26 mouse cellular contexts compared by ENCODE assay signal in the genomic region with DNA sequence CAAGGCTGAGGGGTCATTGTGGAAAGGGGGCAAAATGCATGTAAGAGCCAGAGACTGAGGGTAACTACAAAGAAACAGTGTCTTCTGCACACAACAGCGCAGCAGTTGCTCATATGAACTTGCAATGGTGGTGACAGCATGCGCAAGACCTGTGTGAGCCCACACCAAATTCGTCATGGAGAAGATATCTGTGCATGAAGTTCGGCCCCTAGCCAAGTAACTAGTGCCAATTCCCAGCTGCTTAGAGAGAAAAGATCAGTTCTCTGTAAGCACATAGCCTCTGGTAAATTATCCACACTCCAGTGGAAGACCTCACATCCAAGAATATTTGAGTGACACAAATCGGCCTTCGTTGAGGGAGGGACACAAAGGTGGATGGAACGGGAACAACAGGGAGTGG.
DNase-seq lines count a peak whose midpoint lies in the region; ATAC-seq and TF ChIP-seq lines count a peak whose summit lies in the region.
"Had no signal": no experiment of that assay in that cellular context is flagged by ENCODE, and none has a peak within 500 bp of the region (broad histone marks: within the 10 kb centered on the region; RNA-seq: fewer than 3 reads in every experiment).

No protein-coding gene starts in this region.

- no peak overlapping the region for H3K27ac ChIP-seq in hindbrain, postnatal 0 days
- H3K27ac ChIP-seq in hindbrain, embryonic 16.5 days (ENCODE audit: low read depth, low read length): no peak overlapping the region
- no peak overlapping the region for H3K27ac ChIP-seq in lung, embryonic 14.5 days (ENCODE audit: low read depth)
- H3K27ac ChIP-seq: embryonic facial prominence, embryonic 10.5 days; embryonic facial prominence, embryonic 12.5 days; forebrain, embryonic 10.5 days; forebrain, embryonic 12.5 days had no signal

- WGBS in hindbrain, postnatal 0 days: 77% methylated on average over 7 of the region's 7 CpGs
- WGBS in hindbrain, embryonic 16.5 days: 86% methylated on average over 7 of the region's 7 CpGs
- WGBS in lung, embryonic 14.5 days: 84% methylated on average over 7 of the region's 7 CpGs

- no peak overlapping the region for H3K4me3 ChIP-seq in hindbrain, postnatal 0 days (ENCODE audit: low read length)
- no peak overlapping the region for H3K4me3 ChIP-seq in hindbrain, embryonic 16.5 days (ENCODE audit: low read length)
- no peak overlapping the region for H3K4me3 ChIP-seq in lung, embryonic 14.5 days (ENCODE audit: low read depth, low read length)
- H3K4me3 ChIP-seq: embryonic facial prominence, embryonic 10.5 days; embryonic facial prominence, embryonic 12.5 days; erythroblast, embryonic 14.5 days; forebrain, embryonic 10.5 days; forebrain, embryonic 12.5 days had no signal

- TF ChIP-seq CTCF in hindbrain, postnatal 0 days (IDR thresholded peaks at IDR 0.05; ENCODE audit: low read depth): no peak
- no peak for TF ChIP-seq CTCF in lung, embryonic 14.5 days (IDR thresholded peaks at IDR 0.05; ENCODE audit: low read depth)

- no peaks in the 10 kb centered on the region for H3K4me1 ChIP-seq in hindbrain, postnatal 0 days (ENCODE audit: insufficient read depth, low read length)
- H3K4me1 ChIP-seq in hindbrain, embryonic 16.5 days (ENCODE audit: control insufficient read depth, insufficient read depth, low read depth, low read length): no peaks in the 10 kb centered on the region
- H3K4me1 ChIP-seq in lung, embryonic 14.5 days (ENCODE audit: insufficient read depth): no peaks in the 10 kb centered on the region
- H3K4me1 ChIP-seq: embryonic facial prominence, embryonic 10.5 days; embryonic facial prominence, embryonic 12.5 days; forebrain, embryonic 10.5 days; forebrain, embryonic 12.5 days had no signal

- DNase-seq in cerebellum, postnatal 10 days: peak; percentile 50 to 68
- DNase-seq in cerebellum, adult 9-10 months: no peak
- DNase-seq in hindbrain, postnatal 0 days (ENCODE audit: low spot score): peak; percentile 33
- DNase-seq in lung, embryonic 14.5 days: peak; percentile 48
- no peak for DNase-seq in lung, postnatal 10 days
- DNase-seq in NIH3T3 (ENCODE audit: low read depth): peak; percentile 3
- no peak for DNase-seq in urinary bladder, postnatal 14 days (ENCODE audit: low spot score)
- DNase-seq: adrenal gland, adult 2 months; adrenal gland, postnatal 10 days; adrenal gland, postnatal 25 days; B cell, adult 2 months; cerebellum, adult 11 months; cerebellum, adult 18-20 months; cerebellum, adult 8-10 months; cerebellum, postnatal 25 days had no signal

- no peak overlapping the region for H3K9ac ChIP-seq in hindbrain, postnatal 0 days (replicated peaks; ENCODE audit: low read length)
- H3K9ac ChIP-seq in hindbrain, embryonic 16.5 days (ENCODE audit: low read depth, low read length): no peak overlapping the region
- H3K9ac ChIP-seq in lung, embryonic 14.5 days: no peak overlapping the region
- H3K9ac ChIP-seq: embryonic facial prominence, embryonic 12.5 days; forebrain, embryonic 12.5 days had no signal

- H3K4me2 ChIP-seq in hindbrain, postnatal 0 days (ENCODE audit: low read depth, low read length): no peak overlapping the region
- no peak overlapping the region for H3K4me2 ChIP-seq in hindbrain, embryonic 16.5 days (ENCODE audit: low read length)
- no peak overlapping the region for H3K4me2 ChIP-seq in lung, embryonic 14.5 days
- H3K4me2 ChIP-seq: embryonic facial prominence, embryonic 12.5 days; forebrain, embryonic 12.5 days had no signal

- H3K9me3 ChIP-seq in hindbrain, postnatal 0 days (ENCODE audit: low read length): no peaks in the 10 kb centered on the region; the same call in 1 of the 2 replicates
- H3K9me3 ChIP-seq in hindbrain, embryonic 16.5 days (ENCODE audit: control insufficient read depth, low read length): peaks cover 7% of the 10 kb centered on the region
- no peaks in the 10 kb centered on the region for H3K9me3 ChIP-seq in lung, embryonic 14.5 days (ENCODE audit: low read depth, low read length)
- H3K9me3 ChIP-seq: embryonic facial prominence, embryonic 10.5 days; embryonic facial prominence, embryonic 12.5 days; forebrain, embryonic 10.5 days had no signal

- no peaks in the 10 kb centered on the region for H3K36me3 ChIP-seq in hindbrain, postnatal 0 days (ENCODE audit: insufficient read depth, low read length)
- H3K36me3 ChIP-seq in hindbrain, embryonic 16.5 days (ENCODE audit: control insufficient read depth, insufficient read depth, low read length): no peaks in the 10 kb centered on the region
- no peaks in the 10 kb centered on the region for H3K36me3 ChIP-seq in lung, embryonic 14.5 days (ENCODE audit: insufficient read depth)
- H3K36me3 ChIP-seq: embryonic facial prominence, embryonic 10.5 days; embryonic facial prominence, embryonic 12.5 days; forebrain, embryonic 10.5 days; forebrain, embryonic 12.5 days; G1E had no signal

- no peaks in the 10 kb centered on the region for H3K27me3 ChIP-seq in hindbrain, postnatal 0 days (ENCODE audit: insufficient read depth, low read length)
- no peaks in the 10 kb centered on the region for H3K27me3 ChIP-seq in hindbrain, embryonic 16.5 days (replicated peaks; ENCODE audit: control insufficient read depth, insufficient read depth, low read length)
- H3K27me3 ChIP-seq in lung, embryonic 14.5 days (ENCODE audit: insufficient read depth, low read length): no peaks in the 10 kb centered on the region
- H3K27me3 ChIP-seq: CH12.LX; embryonic facial prominence, embryonic 12.5 days; forebrain, embryonic 12.5 days had no signal

- no peak for ATAC-seq in hindbrain, postnatal 0 days
- no peak for ATAC-seq in hindbrain, embryonic 16.5 days
- no peak for ATAC-seq in lung, embryonic 14.5 days (ENCODE audit: insufficient read depth)
- ATAC-seq: CD4-positive, CD25-positive, alpha-beta regulatory T cell, adult 4 months; forebrain, embryonic 14.5 days; forebrain, embryonic 16.5 days had no signal

Comparison
In these comparisons a context has a peak if more than half of its experiments do, and no peak if none do; other contexts are left out.
1. DNase-seq: peak in cerebellum, postnatal 10 days (2 of 2), hindbrain, postnatal 0 days (single experiment), lung, embryonic 14.5 days (single experiment) and NIH3T3 (single experiment); none in cerebellum, adult 9-10 months (single experiment), lung, postnatal 10 days (single experiment) and urinary bladder, postnatal 14 days (single experiment).